Mouse (Mus musculus) heart, postnatal 25 days (tissue): ENCODE data around the gene Asna1. TPM values are rescaled to one million over a fixed set of nuclear protein-coding genes. Genes with fewer than 3 reads are reported as not detected.

ENCODE experiments used
- DNase-seq: peaks from one replicate; pipeline ENCODE4 v3.0.0; 2022; ENCODE audit warnings: low spot score
- intact Hi-C: fragments of 180-260 bp; cut with DNase I; formaldehyde crosslinking; loops from one replicate; pipeline ENCODE4 v1.15.1; 2025
- total RNA-seq, 2 experiments: library from RNA; stranded (reverse); gene quantifications; 2 replicates each; pipeline ENCODE4 v1.2.3; 2021

Asna1 gene
- 10 to 100 TPM; 65.0 to 67.4 TPM for total RNA-seq

DNA sequence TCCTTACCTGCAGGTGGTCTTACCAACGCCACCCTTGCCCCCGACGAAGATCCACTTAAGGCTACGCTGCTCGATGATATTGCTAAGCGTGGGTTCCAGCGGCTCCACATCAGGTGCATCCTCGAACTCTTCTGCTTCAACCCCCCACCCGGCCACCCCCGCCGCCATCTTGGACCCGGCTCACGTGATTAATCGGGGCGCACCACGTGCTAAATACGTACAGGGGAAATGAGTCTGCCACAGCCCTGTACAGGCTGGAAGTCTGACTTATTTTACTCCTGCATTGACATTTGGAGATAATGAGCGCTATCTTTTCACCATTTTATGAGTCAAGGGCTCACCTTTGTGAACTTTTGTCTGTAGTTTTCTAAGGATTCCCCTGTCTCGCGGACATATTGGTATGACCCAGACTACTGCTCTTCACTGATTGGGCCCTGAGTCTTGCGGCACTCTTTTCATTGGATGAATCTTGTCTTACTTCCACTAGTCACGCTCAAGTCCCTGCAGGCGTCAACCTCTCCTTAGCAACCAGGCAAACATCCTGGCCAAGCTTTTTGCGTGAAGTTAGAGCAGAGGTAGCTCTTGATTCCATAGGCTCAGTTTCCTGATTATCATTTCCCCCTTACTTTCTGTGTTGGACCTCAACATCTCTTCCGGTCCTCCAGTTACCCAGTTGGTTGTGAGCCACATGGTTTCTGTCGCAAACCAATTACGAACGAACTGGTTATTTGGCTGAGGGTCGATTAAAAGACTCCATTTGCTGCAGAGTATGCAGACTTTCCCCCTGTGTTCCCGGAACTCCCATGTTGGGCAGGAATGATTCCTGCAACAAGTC is at the start of gene Asna1:
TSS of gene Asna1 (minus strand) at position 184 of the 835 bp plus-strand sequence.
- DNase-seq = peak; percentile 65
- intact Hi-C loops = no loop called here

DNA sequence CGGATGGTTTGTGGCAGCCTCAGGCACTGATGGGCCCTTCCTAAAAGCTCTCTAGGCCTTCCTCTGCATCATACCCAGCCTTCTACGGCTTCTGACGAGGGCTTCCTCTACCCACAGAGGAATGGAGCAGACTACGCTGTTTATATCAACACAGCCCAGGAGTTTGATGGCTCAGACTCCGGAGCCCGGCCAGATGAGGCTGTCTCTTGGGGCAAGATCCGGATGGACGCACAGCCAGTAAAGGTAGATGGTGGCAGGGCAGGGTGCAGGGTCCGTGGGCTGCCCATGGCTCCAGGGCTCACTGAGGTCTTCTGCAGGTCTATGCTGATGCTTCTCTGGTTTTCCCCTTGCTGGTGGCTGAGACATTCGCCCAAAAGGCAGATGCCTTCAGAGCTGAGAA is 49.5 kb upstream of the Asna1 start:
- intact Hi-C loops = loop anchor here (10.0 kb wide), 3 partner anchors 220 to 480 kb away; partner anchors contain the start of genes Dnaja2, Orc6 and Vps35
- DNase-seq = no peak

DNA sequence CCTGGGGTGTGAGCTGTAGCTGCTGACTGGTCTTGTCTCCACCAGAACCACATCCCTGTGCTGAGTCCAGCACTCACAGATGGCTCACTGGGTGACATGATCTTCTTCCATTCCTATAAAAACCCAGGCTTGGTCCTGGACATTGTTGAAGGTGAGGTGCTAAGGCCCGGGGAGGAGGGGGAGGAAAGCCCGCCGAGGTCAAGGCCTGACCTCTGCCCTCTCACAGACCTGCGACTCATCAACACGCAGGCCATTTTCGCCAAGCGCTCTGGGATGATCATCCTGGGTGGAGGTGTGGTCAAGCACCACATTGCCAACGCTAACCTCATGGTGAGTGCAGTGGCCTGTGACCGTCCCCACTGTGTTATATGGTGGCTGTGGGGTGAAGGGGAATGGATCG is 49.1 kb upstream of the Asna1 start:
- DNase-seq = no peak
- intact Hi-C loops = loop anchor here (10.0 kb wide), 3 partner anchors 221 to 481 kb away; partner anchors contain the start of genes Dnaja2, Orc6 and Vps35

DNA sequence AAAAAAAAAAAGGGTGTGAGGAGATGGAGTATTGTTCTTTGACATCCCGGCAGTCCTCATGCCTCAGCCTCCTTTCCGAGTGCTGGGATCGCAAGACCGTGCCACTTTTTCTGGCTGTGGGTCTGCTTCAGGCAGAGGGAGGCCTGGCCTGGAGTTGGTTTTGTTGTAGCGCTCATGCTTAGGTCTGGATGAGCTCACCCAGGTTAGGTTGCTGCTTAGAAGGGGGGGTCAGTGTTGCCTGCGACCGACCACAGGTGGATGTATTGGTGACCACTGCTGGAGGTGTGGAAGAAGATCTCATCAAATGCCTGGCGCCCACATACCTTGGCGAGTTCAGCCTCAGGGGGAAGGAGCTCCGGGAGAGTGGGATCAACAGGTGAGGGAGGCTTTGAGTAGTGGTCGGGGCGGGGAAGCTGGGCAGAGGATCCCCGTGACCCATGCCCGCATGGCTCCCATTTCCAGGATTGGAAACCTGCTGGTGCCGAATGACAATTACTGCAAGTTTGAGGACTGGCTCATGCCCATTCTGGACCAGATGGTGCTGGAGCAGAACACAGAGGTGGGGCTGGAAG is 48.0 kb upstream of the Asna1 start:
- intact Hi-C loops = loop anchor here (10.0 kb wide), 3 partner anchors 222 to 482 kb away; partner anchors contain the start of genes Dnaja2, Orc6 and Vps35
- no peak for DNase-seq

DNA sequence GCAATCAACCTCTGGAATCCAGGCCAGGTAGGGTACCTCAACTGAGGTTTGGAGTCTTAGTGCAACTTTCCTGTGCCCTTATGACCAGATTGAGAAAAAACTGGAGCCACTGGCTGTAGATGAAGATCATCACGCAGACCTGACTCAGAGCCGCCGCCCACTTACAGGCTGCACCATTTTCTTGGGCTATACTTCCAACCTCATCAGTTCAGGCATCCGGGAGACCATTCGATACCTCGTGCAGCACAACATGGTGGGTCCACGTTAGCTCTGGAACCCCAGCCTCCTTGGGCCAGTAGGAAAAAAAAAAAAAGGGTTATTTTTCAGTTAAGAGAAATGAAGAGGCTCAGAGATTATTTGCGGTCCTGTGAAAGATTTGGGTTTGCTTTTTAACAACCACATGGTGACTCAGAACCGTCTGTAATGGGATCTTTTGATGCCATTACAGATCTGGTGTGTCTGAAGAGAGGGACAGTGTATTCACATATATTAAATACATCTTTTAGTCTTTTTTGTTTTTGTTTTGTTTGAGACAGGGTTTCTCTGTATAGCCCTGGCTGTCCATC is 47.4 kb upstream of the Asna1 start:
- intact Hi-C loops = loop anchor here (10.0 kb wide), 3 partner anchors 222 to 482 kb away; partner anchors contain the start of genes Dnaja2, Orc6 and Vps35
- DNase-seq = no peak

DNA sequence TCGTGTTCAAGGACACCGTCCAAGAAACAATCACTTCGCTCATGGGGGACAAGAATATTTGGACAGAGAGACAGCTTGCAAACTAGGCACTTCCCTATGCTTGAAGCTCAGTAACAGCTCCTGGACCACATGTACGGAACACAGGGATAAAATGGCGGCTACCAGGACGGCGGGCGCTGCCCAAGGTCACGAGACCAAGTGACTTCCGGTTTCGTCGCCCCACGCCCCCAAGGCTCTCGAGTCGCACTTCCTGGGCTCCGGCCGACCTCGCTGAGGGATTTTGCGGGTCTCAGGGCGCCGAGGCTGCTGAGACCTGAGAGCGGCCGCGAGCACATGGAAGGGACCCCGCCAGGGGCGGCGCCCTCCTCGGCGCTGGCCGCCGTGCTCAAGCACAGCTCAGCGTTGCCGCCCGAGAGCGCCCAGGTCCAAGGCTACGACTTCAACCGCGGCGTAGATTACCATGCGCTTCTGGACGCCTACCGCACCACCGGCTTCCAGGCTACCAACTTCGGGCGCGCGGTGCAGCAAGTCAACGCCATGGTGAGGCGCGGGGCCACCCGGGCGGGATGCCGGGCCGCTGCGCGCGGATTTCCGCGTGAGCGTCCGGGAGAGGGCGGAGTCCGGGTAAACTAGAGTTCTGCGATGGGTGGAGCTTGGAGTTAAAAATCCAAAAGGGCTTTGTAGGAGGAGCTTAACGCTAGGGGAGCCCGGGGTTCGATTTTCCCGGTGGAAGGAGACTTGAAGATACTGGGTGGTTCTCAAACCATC is 46.6 kb upstream of the Asna1 start, which contains the start of gene Dhps:
TSS of gene Dhps (plus strand) at position 244 of the 768 bp plus-strand sequence.
- peak; percentile 83 for DNase-seq
- intact Hi-C loops = loop anchor here (10.0 kb wide), 3 partner anchors 223 to 483 kb away; partner anchors contain the start of genes Dnaja2, Orc6 and Vps35

DNA sequence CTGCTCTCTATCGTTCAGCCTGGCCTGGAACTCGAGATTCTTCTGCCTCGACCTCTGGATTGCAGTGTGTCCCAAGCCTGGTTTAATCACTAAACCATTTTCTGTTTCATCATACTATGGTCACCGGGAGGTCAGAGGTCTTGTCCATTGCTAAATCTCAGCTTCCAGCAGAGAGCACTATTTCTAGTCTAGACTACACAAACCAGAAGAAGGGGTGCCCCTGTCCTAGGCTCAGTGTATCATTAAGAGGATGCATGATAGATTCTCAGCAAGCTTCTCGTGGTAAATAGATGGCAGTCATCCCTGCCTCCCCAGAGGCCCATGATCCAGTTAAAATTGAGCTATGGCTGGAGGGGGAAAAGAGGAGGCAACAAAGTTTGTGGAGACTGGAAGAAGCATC is 46.0 kb upstream of the Asna1 start:
- intact Hi-C loops = loop anchor here (10.0 kb wide), 3 partner anchors 224 to 484 kb away; partner anchors contain the start of genes Dnaja2, Orc6 and Vps35
- DNase-seq = no peak

DNA sequence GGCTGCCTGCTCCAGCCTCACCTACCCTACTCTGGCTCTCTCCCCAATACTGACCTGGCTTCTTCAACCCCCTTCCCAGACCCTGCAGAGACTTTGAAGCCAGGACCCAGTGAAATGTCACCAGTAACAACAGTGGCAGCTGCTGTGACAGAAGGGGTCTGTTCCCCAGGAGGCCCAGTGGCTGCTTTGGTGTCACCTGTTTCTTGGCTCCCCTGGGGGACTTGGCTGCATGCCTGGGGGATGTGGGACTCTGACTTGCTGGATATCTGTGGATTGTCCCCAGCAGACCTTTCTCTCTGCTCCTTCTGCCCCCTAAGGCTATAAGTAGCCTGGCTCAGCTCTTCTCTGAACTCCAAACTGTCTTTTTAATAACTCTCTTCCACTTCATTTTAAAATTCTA is 42.9 kb upstream of the Asna1 start, which contains the start of gene Gm5741:
TSS of gene Gm5741 (minus strand) at position 1 of the 400 bp plus-strand sequence.
- intact Hi-C loops = no loop called here
- no peak for DNase-seq

DNA sequence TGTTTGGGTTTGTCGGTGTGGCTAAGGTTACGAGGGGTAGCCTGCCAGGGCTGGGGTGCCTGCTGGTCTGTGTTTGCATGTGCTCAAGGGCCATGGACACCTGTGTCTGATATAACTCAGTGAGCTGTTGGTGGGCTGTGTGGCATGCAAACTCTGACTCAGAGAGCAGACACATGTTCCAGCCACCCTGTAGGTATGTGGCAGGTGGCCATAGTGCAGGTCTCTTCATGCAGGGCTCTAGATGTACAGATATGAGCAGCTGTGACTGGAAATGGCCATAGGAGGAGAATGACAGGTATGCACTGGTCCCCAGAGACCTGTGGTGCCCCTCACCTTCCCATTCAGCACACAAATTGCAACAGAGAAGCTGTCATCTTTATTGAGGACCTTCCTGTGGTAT is 42.1 kb upstream of the Asna1 start:
- no peak for DNase-seq
- intact Hi-C loops = no loop called here

DNA sequence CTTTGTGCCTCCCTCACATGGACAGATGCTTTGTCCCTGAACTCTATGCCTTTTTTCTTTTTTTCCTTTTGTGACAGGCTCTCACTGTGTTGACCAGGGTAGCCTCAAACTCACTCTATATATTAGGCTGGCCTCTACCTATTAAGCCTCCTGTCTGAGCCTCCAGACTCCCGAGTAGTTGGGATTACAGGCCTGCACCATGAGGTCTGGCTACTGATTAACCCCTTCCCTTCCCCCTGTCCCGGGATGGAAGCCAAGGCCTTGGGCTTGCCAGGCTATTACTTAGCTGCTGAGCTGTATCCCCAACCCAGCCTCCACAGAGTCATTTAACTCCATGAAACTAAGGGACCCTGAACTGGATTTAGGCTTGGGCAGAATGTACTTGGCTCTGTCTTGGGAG is 40.1 kb upstream of the Asna1 start:
- DNase-seq = no peak
- intact Hi-C loops = no loop called here

DNA sequence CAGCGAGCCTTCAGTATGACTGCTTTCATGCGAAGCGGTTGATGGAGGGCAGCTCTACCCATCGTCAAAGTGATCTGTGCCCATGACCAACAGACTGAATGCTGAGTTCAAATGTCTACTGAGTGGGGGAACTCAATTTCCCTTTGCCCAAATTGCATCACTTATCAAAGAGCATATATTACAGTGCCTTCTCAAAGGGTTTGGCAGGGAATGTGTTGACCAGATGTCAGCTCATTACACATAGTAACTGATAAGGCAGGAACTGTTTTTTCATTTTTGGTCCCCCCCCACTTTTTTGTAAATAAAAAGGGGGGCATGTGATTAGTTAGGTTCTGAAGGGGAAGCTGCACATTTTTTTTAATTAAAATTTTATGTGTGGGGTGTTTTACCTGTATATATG is 37.5 kb upstream of the Asna1 start:
- intact Hi-C loops = no loop called here
- no peak for DNase-seq

DNA sequence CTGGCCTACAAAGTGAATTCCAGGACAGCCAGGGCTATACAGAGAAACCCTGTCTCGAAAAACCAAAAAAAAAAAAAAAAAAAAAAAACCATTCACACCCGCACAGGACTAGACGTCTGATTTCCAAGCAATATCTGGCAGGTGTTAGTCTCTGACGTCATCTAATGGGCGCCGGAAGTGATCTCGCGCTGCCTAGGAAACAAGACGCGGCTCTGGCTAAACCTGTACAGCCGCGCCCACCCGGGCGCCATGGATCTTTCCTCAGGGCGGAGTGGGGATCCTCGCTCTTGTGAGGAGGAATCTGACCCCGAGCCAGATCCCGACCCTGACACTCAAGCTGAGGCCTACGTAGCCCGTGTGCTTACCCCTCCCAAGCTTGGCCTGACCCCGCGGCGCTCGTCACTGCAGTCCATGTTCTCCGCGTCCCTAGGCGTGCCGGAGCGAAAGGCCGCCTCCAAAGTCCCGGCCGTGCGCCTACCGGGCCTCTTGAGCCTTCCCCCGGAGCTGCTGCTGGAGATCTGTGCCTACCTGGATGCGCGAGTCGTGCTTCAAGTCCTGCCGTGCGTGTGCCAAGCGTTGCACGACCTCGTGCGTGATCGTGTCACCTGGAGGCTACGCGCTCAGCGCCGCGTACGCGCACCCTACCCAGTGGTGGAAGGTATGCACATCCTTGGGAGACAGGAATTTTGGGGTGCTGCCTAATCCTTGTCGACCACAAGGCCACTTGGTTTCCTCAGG is 35.0 kb upstream of the Asna1 start, which contains the start of gene Fbxw9:
TSS of gene Fbxw9 (plus strand) at position 177 of the 738 bp plus-strand sequence.
- intact Hi-C loops = no loop called here
- DNase-seq = peak; percentile 75

DNA sequence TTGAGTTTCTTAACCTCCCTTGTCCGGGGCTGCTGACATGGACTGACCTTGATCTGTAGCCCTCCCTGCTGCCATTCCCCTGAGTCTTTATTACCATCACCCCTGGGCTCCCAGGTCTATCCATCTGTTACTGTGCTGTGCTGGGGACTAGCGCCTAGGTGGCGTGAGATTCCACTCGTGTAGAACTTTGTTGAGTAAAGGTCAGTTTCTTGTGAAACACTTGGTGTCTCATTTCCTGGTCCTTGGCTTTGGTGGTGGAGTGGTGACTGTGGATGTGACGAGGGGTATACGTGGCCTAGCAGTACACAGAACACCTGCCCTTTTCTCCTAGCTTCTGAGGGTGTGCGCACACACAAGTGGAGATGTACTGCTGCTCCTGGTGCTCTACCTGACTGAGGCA is 32.3 kb upstream of the Asna1 start:
- no peak for DNase-seq

DNA sequence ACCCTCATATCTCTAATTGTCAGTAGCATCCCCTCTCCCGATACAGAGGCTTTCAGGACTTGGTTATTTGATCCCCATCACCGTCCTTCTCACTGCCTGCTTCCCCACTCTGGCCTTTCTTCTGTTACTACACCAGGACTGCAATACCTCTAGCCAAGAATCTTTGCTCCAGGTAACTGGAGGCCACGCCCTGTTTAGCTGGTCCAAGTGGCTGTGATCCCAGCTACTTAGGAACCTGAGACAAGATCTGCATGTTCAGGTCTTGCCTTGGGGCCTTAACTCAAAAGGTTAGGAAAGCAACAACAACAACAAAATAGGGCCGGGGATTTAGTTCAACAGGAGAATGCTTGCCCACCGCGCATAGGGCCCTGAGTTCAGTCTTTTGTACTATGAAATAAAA is 18.5 kb upstream of the Asna1 start:
- intact Hi-C loops = no loop called here
- DNase-seq = no peak

More for the DNA sequence above, 32.3 kb upstream of the Asna1 start:
- intact Hi-C loops = no loop called here

DNA sequence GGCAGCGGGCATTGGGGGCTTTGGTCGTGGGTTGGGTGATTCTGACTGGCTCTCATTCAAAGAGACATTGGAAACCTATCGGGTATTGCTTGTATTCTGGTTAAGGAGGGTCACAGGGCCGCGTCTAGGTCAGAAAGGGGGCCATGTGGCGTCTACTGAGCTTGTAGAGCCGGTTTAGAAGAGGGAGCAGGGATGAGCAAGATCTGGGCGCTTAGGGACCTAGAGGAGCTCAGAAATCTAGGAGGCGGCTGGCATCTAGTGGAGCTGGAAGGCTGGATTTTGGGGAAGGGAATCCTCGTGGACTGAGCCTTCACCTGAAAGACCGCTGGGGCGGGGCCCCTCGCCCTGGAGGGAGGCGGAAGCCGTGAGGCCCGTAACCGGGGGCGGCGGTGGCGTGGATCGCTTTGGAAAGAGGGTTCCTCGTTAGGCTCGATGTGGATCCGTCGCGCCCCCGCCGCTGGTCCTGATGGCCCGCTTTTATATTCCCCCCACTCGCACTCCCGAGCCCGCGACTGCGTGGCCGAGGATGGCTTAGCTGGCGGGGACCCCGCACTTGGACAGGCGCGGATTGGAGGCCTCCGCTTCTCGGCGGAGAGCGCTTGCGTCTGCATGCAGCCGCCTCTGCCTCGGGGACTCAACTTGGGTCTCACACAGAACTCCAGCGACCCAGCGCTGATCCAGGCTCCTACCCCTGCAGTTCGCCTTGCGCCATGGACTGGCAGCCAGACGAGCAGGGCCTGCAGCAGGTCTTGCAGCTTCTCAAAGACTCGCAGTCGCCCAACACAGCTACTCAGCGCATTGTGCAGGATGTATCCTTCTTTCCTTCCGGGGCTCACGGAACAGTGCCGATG is 12.8 kb upstream of the Asna1 start:
- DNase-seq = peak; percentile 17
- intact Hi-C loops = no loop called here

DNA sequence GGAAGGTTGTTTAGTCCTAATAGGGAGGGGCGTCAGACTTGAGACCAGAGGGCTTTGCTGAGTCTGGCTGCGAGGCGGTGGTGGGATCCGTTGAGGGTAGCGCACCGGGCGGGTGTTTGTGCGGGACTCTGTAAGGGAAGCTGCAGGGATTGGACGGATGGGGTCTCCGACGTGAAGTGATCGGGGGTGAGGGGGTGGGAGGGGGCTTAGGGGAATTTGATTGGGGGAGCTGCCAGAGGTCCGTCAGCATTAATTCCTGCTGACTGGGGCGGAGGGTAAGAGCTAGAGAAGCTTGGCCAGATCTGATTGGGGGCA is 12.2 kb upstream of the Asna1 start:
- DNase-seq = no peak
- intact Hi-C loops = no loop called here

DNA sequence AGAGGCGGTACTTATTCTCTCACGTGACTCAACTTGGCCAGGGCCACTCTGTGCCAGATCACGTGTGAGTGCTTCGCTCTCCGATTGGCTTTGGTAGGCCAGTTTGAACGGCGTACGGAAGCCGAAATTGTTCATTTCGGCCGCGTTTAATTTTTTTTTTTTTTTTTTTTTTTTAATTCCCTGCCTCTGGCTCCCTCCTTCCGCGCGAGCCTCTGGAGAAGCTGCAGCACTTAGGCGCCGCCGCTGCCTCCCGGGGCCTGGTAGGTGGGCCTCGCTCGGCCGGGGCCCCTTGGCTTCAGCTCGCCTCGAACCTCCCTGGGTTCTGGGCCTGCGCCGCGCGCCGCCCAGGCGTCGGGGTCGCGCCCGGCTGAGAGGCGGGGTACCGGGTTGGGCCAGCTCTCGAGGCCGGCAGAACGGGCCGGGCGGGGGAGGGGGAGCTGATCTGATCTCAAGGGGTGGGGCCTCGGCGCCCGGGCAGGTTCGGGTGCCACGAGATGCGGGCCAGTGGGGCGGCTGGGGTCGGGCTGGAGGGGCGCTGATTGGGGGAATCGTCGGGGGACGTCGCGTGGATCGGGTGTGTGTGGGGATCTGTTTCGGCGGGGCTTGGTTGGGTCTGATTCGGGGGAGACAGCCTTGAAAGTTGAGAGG is 11.8 kb upstream of the Asna1 start, which contains the start of gene Tnpo2:
TSS of gene Tnpo2 (plus strand) at position 198 of the 648 bp plus-strand sequence.
- intact Hi-C loops = no loop called here
- peak; percentile 85 for DNase-seq

DNA sequence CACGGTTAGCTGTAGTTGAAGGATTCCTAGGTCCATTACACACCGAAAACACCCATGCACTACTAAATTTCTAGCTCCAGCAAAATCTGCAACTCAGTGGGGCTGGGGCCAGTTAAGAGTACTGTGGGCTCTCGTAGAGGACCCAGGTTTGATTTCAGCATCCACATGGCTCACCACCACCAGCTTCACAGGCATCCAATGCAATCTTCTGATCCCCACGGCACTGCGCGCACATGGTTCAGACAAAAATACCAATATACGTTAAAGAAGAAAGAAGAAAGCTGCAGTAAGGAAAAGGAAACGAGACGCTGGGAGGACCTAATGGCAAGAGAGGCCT is 11.3 kb upstream of the Asna1 start:
- DNase-seq = no peak
- intact Hi-C loops = no loop called here
